Mouse (Mus musculus) kidney, embryonic 15.5 days (tissue): ENCODE results near the gene Ubr1. TPM values are rescaled to one million over a fixed set of nuclear protein-coding genes. Genes with fewer than 3 reads are reported as not detected.

Experiments
- ATAC-seq: fragments of 200-750 bp; cut with Nextera tagmentation; replicated peaks from 2 replicates; pipeline ENCODE4 v1.8.0; 2017; ENCODE audit warnings: moderate TSS enrichment; ENCODE audit not compliant: low FRiP score
- H3K27ac ChIP-seq: fragments of 300-500 bp; sonication (generic); 2 replicates; pipeline ENCODE4 v1.5.1; 2015; ENCODE audit warnings: mild to moderate bottlenecking, inconsistent platforms
- H3K27me3 ChIP-seq: fragments of 300-500 bp; sonication (generic); 2 replicates; pipeline ENCODE4 v1.6.1; 2015; ENCODE audit warnings: inconsistent platforms
- H3K36me3 ChIP-seq: fragments of 300-500 bp; sonication (generic); 2 replicates; pipeline ENCODE4 v1.6.1; 2015; ENCODE audit warnings: inconsistent platforms
- H3K4me1 ChIP-seq: fragments of 300-500 bp; sonication (generic); 2 replicates; pipeline ENCODE4 v1.6.1; 2015; ENCODE audit warnings: inconsistent platforms
- H3K4me2 ChIP-seq: fragments of 300-500 bp; sonication (generic); 2 replicates; pipeline ENCODE4 v1.6.1; 2015; ENCODE audit warnings: moderate library complexity, mild to moderate bottlenecking, inconsistent platforms
- H3K4me3 ChIP-seq: fragments of 300-500 bp; sonication (generic); replicated peaks from 2 replicates; pipeline ENCODE4 v1.5.1; 2015; ENCODE audit warnings: mild to moderate bottlenecking, inconsistent platforms
- H3K9ac ChIP-seq: fragments of 300-500 bp; sonication (generic); 2 replicates; pipeline ENCODE4 v1.6.1; 2015; ENCODE audit warnings: mild to moderate bottlenecking, inconsistent platforms
- H3K9me3 ChIP-seq: fragments of 300-500 bp; sonication (generic); replicated peaks from 2 replicates; pipeline ENCODE4 v1.6.1; 2016; ENCODE audit warnings: inconsistent platforms
- WGBS: fragments of 180-500 bp; shearing (Covaris S2); methylation state at CpG from one replicate; pipeline ENCODE4 v1.1.7; 2015; ENCODE audit warnings: mixed read lengths; 5-methylcytosine and 5-hydroxymethylcytosine counted together
- polyA plus RNA-seq: library from polyadenylated mRNA; unstranded; fragments of >200 nt; fragmentation: Nextera tagmentation; extraction: Ambion mirVana; gene quantifications from 2 replicates; pipeline ENCODE4 v1.2.1, GENCODE M21; 2015

Gene Ubr1
- polyA plus RNA-seq, result 27.8 and 30.4 TPM in 2 replicates

- Histone ChIP-seq H3K27ac (peak within 1 kb of the TSS; percentile 81), H3K27me3 (no peaks in the 10 kb centered on the region), H3K9ac (peak within 1 kb of the TSS; percentile 68), H3K4me1 (peaks cover 19% of the 10 kb centered on the region), H3K36me3 (0 out of 2 replicates have a peak, but pooled peaks cover 4% of the 10 kb centered on the region), H3K4me2 (peak within 1 kb of the TSS; percentile 66), H3K4me3 (peak within 1 kb of the TSS; percentile 66), H3K9me3 (no peaks in the 10 kb centered on the region)
- peak; percentile 84 for ATAC-seq
- 1% methylated on average over 39 of the region's 39 CpGs for WGBS
Measured at GRCm38 (mm10) chr2:120970559-120971080, at the start of gene Ubr1. TSS of gene Ubr1 (minus strand) at chr2:120970715.

- no peak overlapping the region for H3K27ac ChIP-seq
- WGBS, result 96% methylated on average over 1 of the region's 1 CpGs
Measured at GRCm38 (mm10) chr2:121017151-121017550, 46.6 kb upstream of the Ubr1 start.

DNA sequence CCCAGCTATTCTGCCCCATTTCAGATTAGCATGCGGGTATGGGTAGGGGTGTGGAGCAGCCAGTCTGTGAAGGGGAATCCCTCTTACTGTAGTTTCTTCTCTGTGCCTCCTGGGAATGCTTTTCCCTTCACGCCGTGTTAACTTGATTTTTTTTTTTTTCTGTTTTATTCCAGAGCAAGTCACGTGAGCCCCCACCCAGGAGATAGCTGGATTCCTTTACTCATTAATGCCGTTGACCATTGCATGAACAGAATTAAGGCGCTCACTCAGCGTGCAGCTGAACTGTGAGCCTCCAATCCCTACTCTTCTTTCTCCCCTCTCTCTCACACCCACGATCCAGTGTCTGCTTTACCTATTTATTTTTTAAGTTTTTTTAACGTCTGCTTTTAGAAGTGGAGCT, 45.7 kb upstream of the Ubr1 start:
- ATAC-seq, result no peak
- 83% methylated on average over 9 of the region's 9 CpGs for WGBS
- Histone ChIP-seq H3K27ac (no peak overlapping the region), H3K4me3 (no peak overlapping the region), H3K9ac (no peak overlapping the region), H3K27me3 (no peaks in the 10 kb centered on the region), H3K4me2 (no peak overlapping the region), H3K4me1 (no peaks in the 10 kb centered on the region), H3K36me3 (peaks cover 62% of the 10 kb centered on the region), H3K9me3 (no peaks in the 10 kb centered on the region)

More at GRCm38 (mm10) chr2:121017151-121017550, 46.6 kb upstream of the Ubr1 start:
- Histone ChIP-seq H3K9me3 (no peaks in the 10 kb centered on the region), H3K4me3 (no peak overlapping the region), H3K27me3 (no peaks in the 10 kb centered on the region), H3K9ac (no peak overlapping the region), H3K36me3 (peaks cover 53% of the 10 kb centered on the region), H3K4me2 (no peak overlapping the region), H3K4me1 (no peaks in the 10 kb centered on the region)
- no peak for ATAC-seq

- Histone ChIP-seq H3K27ac (no peak overlapping the region), H3K36me3 (peaks cover 67% of the 10 kb centered on the region), H3K9me3 (no peaks in the 10 kb centered on the region), H3K4me1 (no peaks in the 10 kb centered on the region), H3K27me3 (no peaks in the 10 kb centered on the region), H3K9ac (no peak overlapping the region), H3K4me3 (no peak overlapping the region), H3K4me2 (no peak overlapping the region)
- no peak for ATAC-seq
- 87% methylated on average over 2 of the region's 2 CpGs for WGBS
Measured at GRCm38 (mm10) chr2:121015507-121015906, 45.0 kb upstream of the Ubr1 start.

- no peak overlapping the region for H3K4me3 ChIP-seq
- no peak overlapping the region for H3K27ac ChIP-seq
- H3K4me1 ChIP-seq, result peaks cover 11% of the 10 kb centered on the region
- no peak for ATAC-seq
- H3K27me3 ChIP-seq, result no peaks in the 10 kb centered on the region
- no peak overlapping the region for H3K9ac ChIP-seq
- no peaks in the 10 kb centered on the region for H3K9me3 ChIP-seq
- peaks cover 63% of the 10 kb centered on the region for H3K36me3 ChIP-seq
- no peak overlapping the region for H3K4me2 ChIP-seq
- 94% methylated on average over 9 of the region's 9 CpGs for WGBS
Measured at GRCm38 (mm10) chr2:121012676-121013075, 42.2 kb upstream of the Ubr1 start.

GRCm38 (mm10) chr2:121009071-121009677, 38.7 kb upstream of the Ubr1 start:
- Histone ChIP-seq H3K9ac (peak overlapping the region; percentile 67), H3K9me3 (no peaks in the 10 kb centered on the region), H3K27me3 (no peaks in the 10 kb centered on the region), H3K4me3 (peak overlapping the region; percentile 91), H3K27ac (no peak overlapping the region), H3K4me1 (peaks cover 12% of the 10 kb centered on the region), H3K4me2 (peak overlapping the region; percentile 85), H3K36me3 (peaks cover 30% of the 10 kb centered on the region)
- 23% methylated on average over 5 of the region's 5 CpGs for WGBS
- no peak for ATAC-seq

- Histone ChIP-seq H3K4me3 (peak overlapping the region; percentile 91), H3K4me2 (peak overlapping the region; percentile 85), H3K4me1 (peaks cover 12% of the 10 kb centered on the region), H3K27me3 (no peaks in the 10 kb centered on the region), H3K9me3 (no peaks in the 10 kb centered on the region), H3K9ac (peak overlapping the region; percentile 67), H3K27ac (peak overlapping the region; percentile 56; the same call in 1 of the 2 replicates), H3K36me3 (peaks cover 26% of the 10 kb centered on the region)
- ATAC-seq, result no peak; the same call in 1 of the 2 replicates
- WGBS, result under 1% methylated on average over 12 of the region's 12 CpGs
Measured at GRCm38 (mm10) chr2:121008664-121009007, 38.1 kb upstream of the Ubr1 start.

DNA sequence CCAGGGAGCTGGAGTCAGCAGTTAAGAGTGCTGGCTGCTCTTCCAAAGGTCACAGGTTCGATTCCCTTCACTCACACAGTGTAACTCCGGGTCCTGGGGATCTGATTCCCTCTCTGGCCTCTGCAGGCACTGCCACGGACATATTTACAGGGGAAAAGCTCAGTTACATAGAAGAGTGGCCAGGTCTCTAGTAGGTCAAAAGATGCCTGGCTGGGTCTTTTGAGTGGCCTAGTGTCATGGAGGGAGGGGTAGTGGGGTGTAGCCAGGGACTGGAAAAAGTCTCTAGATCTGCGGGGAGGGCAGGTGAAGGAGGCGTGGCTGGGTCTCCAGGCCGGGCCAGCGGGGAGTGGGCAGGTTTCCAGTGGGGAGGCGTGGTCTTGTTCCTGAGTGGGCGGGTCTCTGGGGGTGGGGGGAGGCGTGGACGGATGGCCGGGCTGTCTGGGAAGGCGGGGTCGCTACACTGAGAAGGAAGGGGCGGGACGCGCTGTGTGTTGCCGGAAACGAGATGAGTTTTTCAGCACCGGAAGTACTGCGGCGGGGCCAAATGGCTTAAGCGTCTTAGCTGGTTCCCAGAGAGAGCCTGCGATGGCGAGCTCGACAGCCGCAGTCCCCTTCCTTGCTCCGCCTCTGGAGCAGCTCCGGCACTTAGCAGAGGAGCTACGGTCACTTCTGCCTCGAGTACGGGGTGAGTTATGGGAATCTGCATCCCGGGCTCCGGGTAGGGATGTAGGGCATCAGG, 37.6 kb upstream of the Ubr1 start, which contains the start of gene Ccndbp1:
Gene Ccndbp1 (plus strand): TSS at position 479 of the 739 bp plus-strand sequence.
- Histone ChIP-seq H3K4me3 (peak within 1 kb of the TSS; percentile 91), H3K9ac (peak within 1 kb of the TSS; percentile 67), H3K27me3 (no peaks in the 10 kb centered on the region), H3K9me3 (no peaks in the 10 kb centered on the region), H3K4me2 (peak within 1 kb of the TSS; percentile 85), H3K4me1 (peaks cover 12% of the 10 kb centered on the region), H3K27ac (peak within 1 kb of the TSS; percentile 56; the same call in 1 of the 2 replicates), H3K36me3 (peaks cover 23% of the 10 kb centered on the region)
- ATAC-seq, result peak; percentile 97
- under 1% methylated on average over 34 of the region's 34 CpGs for WGBS

DNA sequence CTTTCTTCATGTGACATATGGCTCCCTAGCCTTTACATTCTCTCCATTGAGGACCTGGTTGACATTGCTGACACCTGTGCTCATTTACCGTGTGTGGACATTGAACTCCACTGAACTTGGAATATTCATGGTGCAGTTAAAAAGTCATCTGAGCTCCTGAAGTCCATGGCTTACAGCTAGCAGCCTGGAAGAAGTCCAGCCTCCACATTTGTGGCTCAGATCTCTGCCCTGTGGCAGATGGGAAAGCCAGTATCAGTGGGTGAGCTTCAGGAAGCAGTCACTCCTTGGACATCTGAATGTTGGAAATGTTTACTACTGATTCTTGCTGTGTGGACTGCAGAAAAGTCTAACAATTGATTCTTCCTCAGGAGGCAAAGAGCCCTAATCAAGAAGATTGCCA, 36.5 kb upstream of the Ubr1 start:
- WGBS, result 70% methylated on average over 1 of the region's 1 CpGs
- Histone ChIP-seq H3K36me3 (peaks cover 12% of the 10 kb centered on the region), H3K9me3 (no peaks in the 10 kb centered on the region), H3K27me3 (no peaks in the 10 kb centered on the region), H3K4me3 (no peak overlapping the region), H3K9ac (no peak overlapping the region), H3K4me1 (peaks cover 12% of the 10 kb centered on the region), H3K27ac (no peak overlapping the region), H3K4me2 (no peak overlapping the region)
- ATAC-seq, result no peak

DNA sequence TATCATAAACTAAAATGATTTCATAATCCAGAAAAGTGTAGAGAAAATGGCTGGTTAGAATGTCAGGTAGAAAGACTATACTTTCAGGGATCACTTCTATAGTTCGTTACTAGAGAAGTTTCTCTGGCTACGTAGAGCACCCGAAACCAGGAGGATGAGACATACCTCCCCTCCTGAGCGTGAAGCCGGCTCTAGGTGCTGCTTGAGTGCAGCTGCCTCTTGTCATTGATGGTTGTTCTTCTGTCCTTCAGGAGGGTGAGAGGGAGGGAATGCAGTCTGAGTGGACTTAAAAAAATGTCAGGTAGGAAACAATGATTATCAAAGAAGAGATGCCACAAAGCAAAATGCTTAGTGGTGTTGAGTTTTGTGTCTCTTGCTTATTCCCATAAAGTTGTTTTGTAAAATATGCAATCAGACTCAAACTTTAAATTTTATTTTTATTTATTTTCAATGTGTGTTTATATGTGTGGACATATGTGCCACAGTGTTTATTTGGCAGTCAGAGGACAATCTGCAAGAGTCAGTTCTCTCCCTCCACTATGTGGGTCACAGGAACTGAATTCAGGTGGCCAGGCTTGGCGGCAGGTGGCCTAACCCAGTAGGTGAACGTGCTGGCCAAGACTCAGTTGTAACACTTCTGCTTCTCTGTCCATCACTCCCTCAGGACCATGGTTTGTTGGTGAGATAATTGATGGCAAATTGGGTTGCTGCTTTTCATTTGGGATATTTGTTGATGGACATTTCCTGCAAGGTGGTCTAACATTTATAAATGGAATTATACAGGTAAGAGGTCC, 33.7 kb upstream of the Ubr1 start:
- H3K36me3 ChIP-seq, result no peaks in the 10 kb centered on the region
- H3K9ac ChIP-seq, result no peak overlapping the region
- H3K9me3 ChIP-seq, result no peaks in the 10 kb centered on the region
- H3K27ac ChIP-seq, result no peak overlapping the region
- 84% methylated on average over 7 of the region's 7 CpGs for WGBS
- no peak for ATAC-seq
- H3K27me3 ChIP-seq, result no peaks in the 10 kb centered on the region
- H3K4me1 ChIP-seq, result peaks cover 9% of the 10 kb centered on the region
- no peak overlapping the region for H3K4me2 ChIP-seq
- no peak overlapping the region for H3K4me3 ChIP-seq

DNA sequence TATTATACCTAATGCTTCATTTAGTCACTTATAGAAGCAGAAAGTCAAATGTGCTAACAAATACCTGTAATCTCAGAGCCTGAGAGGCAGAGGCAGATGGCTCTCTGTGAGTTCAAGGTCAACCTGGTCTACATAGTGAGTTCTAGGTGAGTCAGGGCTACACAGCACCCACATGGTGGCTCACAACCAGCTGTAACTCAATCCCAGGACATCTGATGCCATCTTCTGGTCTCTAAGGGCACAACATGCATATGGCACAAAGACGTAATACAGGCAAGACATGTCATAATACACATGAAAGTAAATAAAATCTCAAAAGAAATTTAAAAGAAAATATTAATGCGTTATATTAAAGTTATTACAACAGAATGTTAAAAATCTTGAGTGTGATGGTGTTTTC, 33.1 kb upstream of the Ubr1 start:
- Histone ChIP-seq H3K4me1 (peaks cover 4% of the 10 kb centered on the region; the same call in 1 of the 2 replicates), H3K9ac (no peak overlapping the region), H3K9me3 (no peaks in the 10 kb centered on the region), H3K4me2 (no peak overlapping the region), H3K27me3 (no peaks in the 10 kb centered on the region), H3K36me3 (no peaks in the 10 kb centered on the region), H3K4me3 (no peak overlapping the region), H3K27ac (no peak overlapping the region)
- no peak for ATAC-seq
- 82% methylated on average over 2 of the region's 2 CpGs for WGBS
